Mouse (Mus musculus) c-Kit-negative CD71-positive TER-119-positive erythroid progenitor cells, embryonic 14.5 days (primary cell): ENCODE data around the gene Pepd.
A peak's percentile ranks its signal among the peaks of the same experiment; 100 is the strongest.
"Not testable (repeated sequence)": the region's sequence is repeated elsewhere in the genome, so short reads cannot be mapped to it uniquely, and the experiment has no call there.

Experiments
- DNase-seq: peaks from one replicate; pipeline ENCODE4 v3.0.0-alpha.2; 2013; ENCODE audit warnings: low read depth, low spot score

Gene Pepd

DNA sequence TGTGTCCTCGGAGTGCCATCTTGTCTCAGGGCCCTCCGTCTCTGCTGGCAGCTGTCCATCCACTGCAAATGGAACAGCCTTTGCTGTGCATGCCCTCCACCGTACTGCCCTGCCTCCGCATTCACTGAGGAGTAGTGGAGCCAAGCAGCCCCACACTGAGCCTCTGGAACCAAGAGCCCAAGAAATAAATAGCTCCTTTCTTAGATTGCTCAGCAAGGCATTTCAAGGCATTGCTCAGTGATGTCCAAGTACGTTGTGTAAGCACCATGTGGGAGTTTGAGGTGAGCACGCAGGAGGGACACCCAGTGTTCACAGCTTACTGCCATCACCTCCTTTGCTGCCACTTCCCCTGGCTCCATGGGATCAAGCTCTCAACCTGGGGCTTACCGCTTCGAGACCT is 20.5 kb downstream of the Pepd start:
- no peak for DNase-seq

DNA sequence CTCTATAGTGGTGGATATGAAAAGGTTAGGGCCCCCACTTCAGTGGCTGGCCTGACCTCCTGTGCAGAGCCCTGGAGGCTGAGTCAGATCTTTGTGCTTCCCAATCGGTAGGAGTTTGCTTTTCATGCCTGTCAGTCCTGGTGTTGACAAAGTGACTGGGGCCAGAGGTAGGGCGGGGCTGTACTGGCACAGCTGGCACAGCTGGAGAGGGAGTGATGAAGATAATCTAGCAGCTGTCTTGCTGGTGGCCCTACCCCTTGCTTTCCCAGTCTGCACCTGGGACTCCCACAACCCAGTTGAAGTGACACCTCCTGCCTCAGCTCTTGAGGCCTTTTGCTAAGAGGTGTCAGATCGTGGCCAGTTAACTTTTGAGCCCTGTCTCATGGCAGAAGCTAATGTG is 21.0 kb downstream of the Pepd start:
- DNase-seq, result peak; percentile 51

DNA sequence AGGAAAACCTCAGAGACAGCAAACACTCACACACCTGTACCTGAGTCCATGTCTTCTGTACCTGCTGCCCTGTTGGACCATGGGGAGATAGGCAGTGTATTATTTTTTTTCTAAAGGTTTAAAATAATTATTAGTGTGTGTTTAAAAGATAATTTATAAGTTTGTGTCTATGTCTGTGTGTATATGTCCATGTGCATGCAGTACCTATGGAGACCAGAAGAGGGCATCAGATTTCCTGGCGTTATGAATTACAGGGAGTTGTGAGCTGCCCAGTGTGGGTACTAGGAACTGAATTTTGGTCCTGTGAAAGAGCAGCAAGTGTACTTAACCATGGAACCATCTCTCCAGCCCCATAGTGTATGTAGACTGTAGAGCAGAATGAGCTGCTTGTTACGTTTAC is 24.2 kb downstream of the Pepd start:
- DNase-seq, result no peak

GRCm38 (mm10) chr7:34938636-34939261 is 26.6 kb downstream of the Pepd start:
- DNase-seq, result no peak

- no peak for DNase-seq
Observed at GRCm38 (mm10) chr7:34939262-34939951, 27.2 kb downstream of the Pepd start.

DNA sequence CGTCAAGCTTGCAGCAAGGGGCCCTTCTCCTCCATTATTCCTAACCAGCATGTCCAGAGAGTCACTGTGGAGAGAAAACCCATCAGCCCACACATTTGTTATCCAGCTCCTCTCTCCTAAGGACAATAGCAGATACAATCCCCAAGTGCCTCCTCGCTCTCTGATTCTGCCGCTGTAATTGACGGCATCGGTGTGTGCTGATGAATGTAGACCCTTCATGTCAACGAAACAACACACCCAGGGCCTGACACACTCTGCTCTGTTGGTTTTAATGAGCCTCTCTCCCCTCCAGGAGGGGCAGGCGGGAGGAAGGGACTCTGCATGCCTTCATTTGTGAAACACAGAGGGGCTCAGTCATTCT is 27.8 kb downstream of the Pepd start:
- DNase-seq, result no peak

- no peak for DNase-seq
Observed at GRCm38 (mm10) chr7:34943581-34944123, 31.5 kb downstream of the Pepd start.

DNA sequence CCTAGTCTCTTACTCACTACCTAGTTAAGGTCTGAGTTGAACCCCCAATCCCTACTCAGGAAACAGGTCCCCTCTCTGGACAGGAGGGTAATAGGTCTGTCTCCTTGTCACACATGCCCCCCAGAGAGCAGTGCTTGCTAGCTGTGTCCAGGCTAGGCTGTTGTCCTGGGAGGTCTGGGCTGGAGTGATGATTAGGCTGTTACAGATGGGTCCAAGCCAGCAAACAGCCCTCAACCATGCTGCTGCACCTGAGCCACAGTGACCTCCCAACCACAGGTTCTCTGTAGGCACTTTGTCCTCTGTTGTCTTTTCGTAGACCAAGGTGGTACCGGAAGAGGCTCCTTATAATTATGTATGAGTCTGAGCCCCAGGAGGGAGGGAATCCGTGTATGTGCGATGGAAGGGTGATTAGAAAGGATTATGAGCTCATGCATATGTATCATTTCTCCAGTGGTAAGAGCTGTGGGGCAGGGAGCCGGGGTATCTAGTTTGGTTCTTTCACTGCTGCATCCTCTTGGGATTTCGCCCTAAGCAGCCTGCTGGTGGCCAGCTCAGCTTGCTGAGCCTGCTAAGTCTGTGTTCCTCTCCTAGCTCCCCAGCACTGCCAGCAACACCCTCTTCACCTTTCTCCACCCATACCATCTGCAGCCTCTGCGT is 34.2 kb downstream of the Pepd start:
- no peak for DNase-seq

DNA sequence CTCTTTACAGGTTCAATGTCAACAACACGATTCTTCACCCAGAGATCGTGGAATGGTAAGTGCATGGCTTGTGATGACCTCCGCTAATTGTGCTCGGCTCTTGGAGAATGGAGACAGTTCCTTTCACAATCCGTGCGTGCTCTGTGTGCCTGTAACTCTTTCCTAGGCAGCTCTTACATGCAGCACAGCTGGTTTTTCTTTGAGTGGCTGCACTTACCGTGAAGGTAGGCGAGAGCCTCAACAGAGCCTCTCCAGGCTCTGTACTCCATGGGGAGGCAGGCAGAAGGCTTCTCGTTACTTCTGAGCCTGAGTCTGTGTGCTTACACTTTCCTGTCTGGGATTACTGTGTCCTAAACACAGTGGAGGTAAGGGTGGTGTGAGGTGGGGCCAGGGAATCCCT is 42.4 kb downstream of the Pepd start:
- no peak for DNase-seq

DNA sequence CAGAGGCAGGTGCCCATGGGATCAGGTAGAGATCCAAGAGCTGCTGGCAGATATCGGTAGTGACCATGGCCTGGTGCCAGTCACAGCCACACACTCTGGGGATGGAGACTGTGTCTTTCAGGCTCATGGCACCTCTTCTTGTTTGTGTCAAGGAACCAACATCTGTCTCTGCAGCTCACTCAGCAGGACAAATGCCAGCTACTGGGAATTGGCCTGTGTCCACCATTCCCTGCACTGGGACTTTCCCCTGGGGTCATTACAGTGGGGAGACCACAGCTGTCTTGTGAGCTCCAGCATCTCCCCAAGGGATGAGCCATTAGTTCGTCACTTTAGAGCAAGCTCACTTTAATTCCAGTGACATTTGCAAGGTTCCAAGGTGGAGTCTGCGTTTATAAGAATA is 43.1 kb downstream of the Pepd start:
- DNase-seq, result no peak

DNA sequence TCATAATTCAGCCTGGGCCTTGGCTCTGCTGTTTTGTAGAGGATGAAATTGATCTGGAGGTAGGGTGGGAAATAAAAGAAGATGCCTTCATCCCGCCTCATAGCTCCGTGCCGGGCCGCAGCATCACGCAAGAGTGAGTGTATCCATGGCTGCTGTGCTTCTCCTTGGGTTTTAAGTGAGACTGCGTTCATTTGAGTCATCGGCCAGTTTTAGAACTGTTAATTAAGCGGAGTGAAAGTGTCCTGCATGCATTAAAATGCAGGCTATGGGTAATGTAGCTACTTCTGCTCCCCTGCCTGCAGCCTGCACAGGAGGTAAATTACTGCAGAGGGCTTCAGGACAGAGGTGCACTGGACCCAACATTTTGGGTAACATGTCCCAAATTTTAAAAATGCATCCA is 45.0 kb downstream of the Pepd start:
- no peak for DNase-seq

DNA sequence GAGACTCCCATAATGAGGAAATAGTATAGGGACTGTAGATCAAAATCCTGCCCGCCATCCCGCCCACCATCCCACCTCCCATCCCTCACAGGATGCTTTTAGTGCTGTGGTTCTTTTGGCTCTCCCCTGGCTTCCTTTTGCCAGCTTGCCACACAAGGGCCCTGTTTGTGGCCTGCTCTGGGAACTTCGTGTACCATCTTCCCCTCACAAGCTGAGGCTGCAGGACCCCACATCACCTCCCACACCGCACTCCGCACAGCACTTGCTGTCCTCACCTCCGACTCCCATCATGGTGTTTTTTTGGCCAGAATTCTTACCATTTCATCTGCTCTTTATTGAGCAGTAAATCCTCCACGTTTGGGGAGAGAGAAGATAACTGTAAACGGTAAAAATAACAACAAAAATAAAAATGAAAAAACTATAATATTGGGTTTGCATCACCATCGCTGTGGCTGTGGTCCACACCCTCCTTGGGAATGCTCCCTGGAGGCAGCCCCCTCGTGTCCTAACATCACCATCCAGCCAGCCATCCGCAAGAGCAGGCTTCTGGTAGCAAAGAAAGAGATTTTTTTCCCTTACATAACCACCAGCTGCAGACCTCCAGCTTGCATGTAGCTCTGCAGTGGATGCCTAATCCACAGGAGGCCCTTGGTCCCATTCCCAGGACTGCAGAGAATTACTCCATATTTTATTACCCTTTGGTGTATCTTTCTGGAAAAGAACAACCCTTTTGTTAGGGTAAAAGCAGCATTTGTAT is 51.9 kb downstream of the Pepd start:
- no peak for DNase-seq

DNA sequence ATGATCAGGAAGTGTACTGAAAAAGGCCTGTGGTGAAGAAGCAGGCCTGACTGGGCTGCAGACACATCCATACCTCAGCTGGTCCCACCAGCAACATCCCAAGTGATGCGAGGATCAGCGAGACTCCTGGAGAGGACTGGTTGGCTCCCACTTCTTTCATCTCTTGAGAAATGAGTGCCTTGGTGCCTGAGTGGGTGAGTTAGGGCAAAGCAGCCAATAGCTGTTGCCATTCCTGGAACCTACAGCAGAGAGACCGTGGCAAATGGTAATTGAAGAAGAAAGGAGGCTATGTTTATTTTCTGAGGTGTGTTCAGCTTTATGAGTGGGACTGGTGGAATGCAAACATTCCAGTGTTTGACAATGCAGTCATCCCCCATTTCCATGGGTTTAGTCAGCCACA is 55.2 kb downstream of the Pepd start:
- no peak for DNase-seq

DNA sequence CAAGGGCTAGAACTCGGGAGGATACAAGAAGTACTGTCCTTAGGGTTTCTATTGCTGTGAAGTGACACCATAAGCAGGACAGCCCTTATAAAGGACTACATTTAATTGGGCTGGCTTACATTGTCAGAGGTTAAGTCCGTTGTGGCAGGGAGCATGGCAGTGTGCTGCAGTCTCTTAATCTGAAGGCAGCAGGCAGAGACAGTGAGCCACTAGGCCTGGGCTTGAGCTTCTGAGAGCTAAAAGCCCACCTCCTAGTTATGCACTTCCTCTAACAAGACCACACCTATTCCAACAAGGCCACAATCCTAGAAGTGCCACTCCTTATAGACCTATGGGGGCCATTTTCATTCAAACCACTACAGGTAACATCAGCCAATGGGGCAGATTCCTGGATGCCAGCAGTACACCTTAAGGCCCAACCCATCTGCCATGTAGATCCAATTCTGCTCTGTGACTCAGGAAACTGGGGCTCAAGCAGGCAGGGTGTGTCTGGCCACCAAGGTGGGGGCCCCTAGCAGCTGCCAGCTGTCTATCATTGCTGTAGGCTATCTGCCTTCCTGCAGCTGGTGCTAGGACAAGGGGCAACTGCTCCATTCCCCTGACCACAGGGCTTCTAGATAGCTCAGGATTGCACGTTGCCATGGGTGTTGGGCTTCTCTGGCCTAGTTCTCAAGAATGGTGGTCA is 56.7 kb downstream of the Pepd start:
- DNase-seq, result peak; percentile 66

- DNase-seq, result no peak
Observed at GRCm38 (mm10) chr7:34971826-34972225, 59.6 kb downstream of the Pepd start.

GRCm38 (mm10) chr7:34972990-34973440 is 60.8 kb downstream of the Pepd start:
- no peak for DNase-seq

DNA sequence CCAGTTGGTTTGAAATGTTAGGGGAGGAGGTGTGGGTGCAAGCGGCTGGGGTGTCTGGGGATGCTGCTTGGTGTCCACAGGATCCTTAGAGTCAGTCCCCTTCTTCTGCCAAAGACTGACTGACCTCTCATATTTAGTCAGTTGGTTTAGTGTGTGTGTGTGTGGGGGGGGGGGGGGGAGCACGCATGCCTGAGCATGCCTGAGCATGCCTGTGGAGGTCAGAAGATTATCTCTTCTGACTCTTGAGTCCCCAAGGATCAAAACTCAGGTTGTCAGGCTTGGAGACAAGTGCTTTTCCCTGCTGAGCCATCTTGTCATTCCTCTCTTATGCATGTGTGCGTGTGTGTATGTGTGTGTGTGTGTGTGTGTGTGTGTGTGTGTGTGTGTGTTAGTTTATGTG is 61.7 kb downstream of the Pepd start:
- no peak for DNase-seq

DNA sequence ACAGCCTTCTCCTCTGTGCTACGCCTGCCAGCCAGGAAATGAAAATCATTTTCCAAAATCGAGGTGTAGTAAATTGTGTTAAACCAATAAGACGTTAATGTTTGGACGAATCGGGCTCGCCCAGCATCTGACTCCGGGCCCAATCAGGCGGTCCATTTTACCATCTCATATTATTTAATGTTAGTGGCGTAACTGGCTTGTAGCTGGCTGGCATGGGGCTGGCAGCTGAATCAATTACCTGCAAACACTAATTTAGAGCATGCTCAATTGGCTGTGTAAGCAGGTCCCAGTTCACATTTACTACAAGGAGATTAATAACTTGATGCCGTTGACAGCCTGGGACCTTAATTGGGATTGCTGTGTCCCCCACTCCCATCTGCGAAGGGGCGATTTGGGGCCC is 63.7 kb downstream of the Pepd start:
- no peak for DNase-seq

GRCm38 (mm10) chr7:34977403-34977802 is 65.2 kb downstream of the Pepd start:
- DNase-seq, result no peak

GRCm38 (mm10) chr7:34981803-34982202 is 69.6 kb downstream of the Pepd start:
- DNase-seq, result peak; percentile 51

DNA sequence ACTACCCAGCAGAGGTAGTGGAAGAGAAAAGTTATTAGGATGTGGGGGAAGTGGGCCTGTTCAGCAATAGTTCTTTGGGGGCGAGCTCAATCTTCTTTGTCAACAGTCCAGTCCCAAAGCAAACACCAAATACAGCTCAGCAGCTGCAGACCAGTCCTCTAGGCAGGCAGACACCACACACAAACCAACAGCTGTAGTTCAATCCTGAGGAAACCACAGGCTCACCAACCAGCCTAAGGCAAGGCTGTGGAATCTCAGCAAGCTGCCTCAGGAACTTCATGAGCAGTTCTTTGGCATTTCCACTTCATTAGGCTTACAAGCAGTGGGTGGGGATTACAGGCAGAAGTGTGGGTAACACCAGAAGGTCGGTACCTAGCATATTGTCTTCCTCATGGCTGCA is 70.2 kb downstream of the Pepd start:
- DNase-seq, result not testable (repeated sequence)
